Mouse (Mus musculus) limb, embryonic 11.5 days (tissue): Measurements from ENCODE around the gene Olfr1432. TPM values are rescaled to one million over a fixed set of nuclear protein-coding genes. Genes with fewer than 3 reads are reported as not detected.
"Not testable (repeated sequence)": the region's sequence is repeated elsewhere in the genome, so short reads cannot be mapped to it uniquely, and the experiment has no call there.

Experiments used
- ATAC-seq: fragments of 200-750 bp; cut with Nextera tagmentation; 2 replicates; pipeline ENCODE4 v1.8.0; 2017; ENCODE audit warnings: low read depth; ENCODE audit not compliant: insufficient number of reproducible peaks, low FRiP score, low TSS enrichment
- DNase-seq: peaks from one replicate; pipeline ENCODE4 v3.0.0-alpha.2; 2015; ENCODE audit warnings: low spot score
- H3K27ac ChIP-seq: fragments of 300-500 bp; sonication (generic); replicated peaks from 2 replicates; pipeline ENCODE4 v1.5.1; 2014; ENCODE audit warnings: low read depth, mild to moderate bottlenecking, low read length
- H3K27me3 ChIP-seq: fragments of 300-500 bp; sonication (generic); 2 replicates; pipeline ENCODE4 v1.6.1; 2014; ENCODE audit warnings: mild to moderate bottlenecking, low read length, mixed read lengths; ENCODE audit not compliant: control insufficient read depth, insufficient read depth
- H3K36me3 ChIP-seq: fragments of 300-500 bp; sonication (generic); 2 replicates; pipeline ENCODE4 v1.6.1; 2014; ENCODE audit warnings: mild to moderate bottlenecking, low read length, moderate library complexity, mixed read lengths; ENCODE audit not compliant: control insufficient read depth, insufficient read depth
- H3K4me1 ChIP-seq: fragments of 300-500 bp; sonication (generic); 2 replicates; pipeline ENCODE4 v1.6.1; 2014; ENCODE audit warnings: low read length, mixed read lengths; ENCODE audit not compliant: control insufficient read depth, insufficient read depth
- H3K4me2 ChIP-seq: fragments of 300-500 bp; sonication (generic); 2 replicates; pipeline ENCODE4 v1.6.1; 2014; ENCODE audit warnings: low read depth, mild to moderate bottlenecking, moderate library complexity; ENCODE audit not compliant: severe bottlenecking
- H3K4me3 ChIP-seq: fragments of 300-500 bp; sonication (generic); 2 replicates; pipeline ENCODE4 v1.5.1; 2014; ENCODE audit warnings: low read depth, low read length
- H3K9ac ChIP-seq: fragments of 300-500 bp; sonication (generic); 2 replicates; pipeline ENCODE4 v1.6.1; 2014; ENCODE audit warnings: mild to moderate bottlenecking, low read length
- H3K9me3 ChIP-seq: fragments of 300-500 bp; sonication (generic); 2 replicates; pipeline ENCODE4 v1.6.1; 2016; ENCODE audit warnings: low read length; ENCODE audit not compliant: control insufficient read depth
- WGBS: fragments of 180-500 bp; shearing (Covaris S2); extraction: QIAGEN DNeasy Blood & Tissue Kit; methylation state at CpG from one replicate; pipeline ENCODE4 v1.1.7; 2014; 5-methylcytosine and 5-hydroxymethylcytosine counted together
- polyA plus RNA-seq: library from polyadenylated mRNA; unstranded; fragments of >200 nt; fragmentation: Nextera tagmentation; extraction: Ambion mirVana; gene quantifications from 2 replicates; pipeline ENCODE4 v1.2.1, GENCODE M21; 2014

Olfr1432 gene
- polyA plus RNA-seq = not detected in 2 replicates

DNA sequence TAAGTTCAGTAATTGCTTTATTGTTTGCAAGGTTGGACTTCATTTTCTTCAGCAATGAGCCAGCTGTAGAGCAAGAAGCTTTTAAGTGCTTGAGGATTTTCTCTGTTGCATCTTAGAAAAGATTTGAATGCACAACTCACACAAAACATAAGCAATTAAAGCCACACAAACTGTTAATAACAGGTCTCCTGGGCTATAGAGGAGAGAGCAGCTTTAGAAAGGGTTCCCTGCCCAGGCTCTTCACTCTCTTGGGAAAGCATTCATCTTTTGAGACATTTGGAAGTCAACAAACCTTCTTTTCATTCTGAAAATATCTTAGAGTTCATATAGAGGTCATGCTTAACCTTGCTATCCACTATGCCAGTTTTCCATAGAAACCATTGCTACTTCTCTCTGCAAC is at the start of gene Olfr1432:
TSS of gene Olfr1432 (minus strand) at position 101 of the 400 bp plus-strand sequence.
- not testable (repeated sequence) for H3K9me3 ChIP-seq, H3K27ac ChIP-seq, H3K27me3 ChIP-seq, H3K9ac ChIP-seq, H3K4me1 ChIP-seq, H3K4me2 ChIP-seq, DNase-seq, ATAC-seq, H3K36me3 ChIP-seq, H3K4me3 ChIP-seq

DNA sequence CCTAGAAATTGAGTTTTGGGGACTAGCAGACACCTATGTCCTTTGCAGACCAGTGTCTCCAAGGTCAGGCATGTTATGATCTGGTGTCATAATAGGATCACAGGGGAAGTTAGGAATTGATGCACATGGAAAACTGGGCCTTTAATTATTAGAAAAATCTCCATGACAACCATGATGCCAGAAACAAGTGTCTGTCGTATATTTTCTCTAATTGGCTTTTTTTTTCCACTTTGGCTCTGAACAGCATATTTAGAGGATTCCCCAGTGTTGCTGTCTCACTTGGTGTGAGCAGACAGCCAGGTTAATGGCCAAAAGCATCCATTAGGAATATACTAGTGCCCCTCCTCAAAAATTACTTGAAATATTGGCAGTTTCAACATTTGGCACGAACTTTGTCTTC is 47.2 kb upstream of the Olfr1432 start, which contains the start of gene Olfr1434:
TSS of gene Olfr1434 (plus strand) at position 301 of the 400 bp plus-strand sequence.
- Histone ChIP-seq H3K4me2 (no peak within 1 kb of the TSS), H3K36me3 (no peaks in the 10 kb centered on the region), H3K4me3 (no peak within 1 kb of the TSS), H3K4me1 (no peaks in the 10 kb centered on the region), H3K9ac (no peak within 1 kb of the TSS), H3K27ac (no peak within 1 kb of the TSS), H3K27me3 (no peaks in the 10 kb centered on the region), H3K9me3 (no peaks in the 10 kb centered on the region)
- no peak for ATAC-seq
- 68% methylated on average over 2 of the region's 2 CpGs for WGBS
- no peak for DNase-seq

DNA sequence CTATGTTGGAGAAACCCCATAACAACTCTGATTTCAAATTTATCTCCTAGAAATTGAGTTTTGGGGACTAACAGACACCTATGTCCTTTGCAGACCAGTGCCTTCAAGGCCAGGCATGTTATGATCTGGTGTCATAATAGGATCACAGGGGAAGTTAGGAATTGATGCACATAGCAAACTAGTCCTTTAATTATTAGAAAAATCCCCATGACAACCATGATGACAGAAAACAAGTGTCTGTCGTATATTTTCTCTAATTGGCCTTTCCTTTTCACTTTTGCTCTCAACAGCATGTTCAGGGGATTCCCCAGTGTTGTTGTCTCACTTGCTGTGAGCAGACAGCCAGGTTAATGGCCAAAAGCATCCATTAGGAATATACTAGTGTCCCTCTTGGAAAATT is 28.3 kb upstream of the Olfr1432 start, which contains the start of gene Olfr235:
TSS of gene Olfr235 (plus strand) at position 301 of the 400 bp plus-strand sequence.
- no peak within 1 kb of the TSS for H3K27ac ChIP-seq
- WGBS = 64% methylated on average over 1 of the region's 1 CpGs
- no peak within 1 kb of the TSS for H3K4me3 ChIP-seq

DNA sequence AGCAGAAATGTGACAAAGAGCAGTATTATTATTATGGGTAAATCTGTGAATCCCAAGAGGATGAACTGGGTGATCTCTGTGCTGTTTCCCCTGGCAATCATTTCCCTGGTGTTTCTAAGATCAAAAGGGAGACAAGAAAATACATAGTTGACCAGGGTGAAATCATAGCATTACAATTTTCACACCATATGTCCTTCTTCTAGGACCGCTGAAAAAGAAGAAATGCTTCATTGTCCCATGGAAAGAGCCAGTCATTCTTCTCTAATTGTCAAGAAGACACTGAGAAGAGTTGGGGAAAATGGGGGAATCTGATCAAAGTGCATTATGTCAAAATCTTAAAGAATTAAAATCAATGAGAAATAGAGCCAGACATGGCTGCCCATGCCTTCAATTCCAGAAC is 9.2 kb upstream of the Olfr1432 start, which contains the start of gene Olfr262:
TSS of gene Olfr262 (minus strand) at position 101 of the 400 bp plus-strand sequence.
- Histone ChIP-seq H3K9ac (no peak within 1 kb of the TSS), H3K36me3 (no peaks in the 10 kb centered on the region), H3K4me3 (no peak within 1 kb of the TSS), H3K27ac (no peak within 1 kb of the TSS), H3K4me2 (no peak within 1 kb of the TSS), H3K27me3 (no peaks in the 10 kb centered on the region), H3K9me3 (no peaks in the 10 kb centered on the region), H3K4me1 (no peaks in the 10 kb centered on the region)
- no peak for DNase-seq
- ATAC-seq = no peak
- WGBS = 83% methylated on average over 1 of the region's 1 CpGs

More for the DNA sequence above, 28.3 kb upstream of the Olfr1432 start, which contains the start of gene Olfr235:
- Histone ChIP-seq H3K36me3 (no peaks in the 10 kb centered on the region), H3K9me3 (no peaks in the 10 kb centered on the region), H3K9ac (no peak within 1 kb of the TSS), H3K4me1 (no peaks in the 10 kb centered on the region), H3K4me2 (no peak within 1 kb of the TSS), H3K27me3 (no peaks in the 10 kb centered on the region)
- ATAC-seq = no peak
- no peak for DNase-seq

DNA sequence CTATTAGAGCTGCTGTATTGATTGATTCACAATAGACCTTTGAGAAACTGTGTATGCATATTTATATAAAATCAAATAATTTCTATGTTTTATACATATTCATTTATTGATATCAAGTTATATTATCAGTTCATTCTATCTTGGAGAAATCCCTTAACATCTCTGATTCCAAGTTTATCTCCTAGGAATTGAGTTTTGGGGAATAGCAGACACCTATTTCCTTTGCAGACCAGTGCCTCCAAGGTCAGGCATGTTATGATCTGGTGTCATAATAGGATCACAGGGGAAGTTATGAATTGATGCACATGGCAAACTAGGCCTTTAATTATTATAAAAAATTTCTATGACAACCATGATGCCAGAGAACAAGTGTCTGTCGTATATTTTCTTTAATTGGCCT is 32.1 kb downstream of the Olfr1432 start, which contains the start of gene Olfr1431:
TSS of gene Olfr1431 (plus strand) at position 301 of the 400 bp plus-strand sequence.
- no peak within 1 kb of the TSS for H3K9ac ChIP-seq

DNA sequence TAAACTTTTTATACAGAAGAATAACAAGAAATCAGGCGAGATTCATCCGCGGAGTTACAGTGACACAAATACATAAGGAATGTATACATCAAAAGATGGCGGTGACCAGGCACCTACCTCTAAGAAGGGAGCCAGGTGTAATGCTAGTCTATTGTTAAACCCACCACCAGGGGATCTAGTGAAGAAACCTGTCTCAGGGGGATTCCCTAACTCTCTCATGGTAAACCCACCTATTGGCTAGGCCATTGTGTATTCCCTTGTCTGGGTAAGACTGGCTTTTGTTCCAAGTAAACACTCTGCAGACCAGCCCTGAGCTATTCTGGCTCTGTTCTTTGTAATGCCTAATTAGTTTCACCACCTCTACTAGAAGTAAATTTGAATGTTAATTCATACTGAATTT is 33.3 kb downstream of the Olfr1432 start:
- WGBS = 88% methylated on average over 4 of the region's 4 CpGs
- not testable (repeated sequence) for H3K9me3 ChIP-seq, H3K27me3 ChIP-seq, DNase-seq, H3K27ac ChIP-seq, H3K4me1 ChIP-seq, H3K4me2 ChIP-seq, H3K36me3 ChIP-seq, H3K4me3 ChIP-seq, H3K9ac ChIP-seq, ATAC-seq

More for the DNA sequence above, 32.1 kb downstream of the Olfr1432 start, which contains the start of gene Olfr1431:
- Histone ChIP-seq H3K4me3 (no peak within 1 kb of the TSS), H3K4me2 (no peak within 1 kb of the TSS), H3K9me3 (no peaks in the 10 kb centered on the region), H3K27ac (no peak within 1 kb of the TSS), H3K27me3 (no peaks in the 10 kb centered on the region), H3K36me3 (no peaks in the 10 kb centered on the region), H3K4me1 (no peaks in the 10 kb centered on the region)
- no peak for DNase-seq
- ATAC-seq = no peak
- 75% methylated on average over 1 of the region's 1 CpGs for WGBS

Other genes with a start within 250 kb of the Olfr1432 start
- gene Olfr1423, start 191.3 kb downstream of the Olfr1432 start, polyA plus RNA-seq = not detected in 2 replicates
- gene Olfr1424, start 169.9 kb downstream of the Olfr1432 start, polyA plus RNA-seq = not detected in 2 replicates
- gene Olfr1425, start 154.9 kb downstream of the Olfr1432 start, polyA plus RNA-seq = not detected in 2 replicates
- not detected in 2 replicates for gene Olfr1426, start 140.6 kb downstream of the Olfr1432 start, polyA plus RNA-seq
- not detected in 2 replicates for gene Olfr1427, start 129.3 kb downstream of the Olfr1432 start, polyA plus RNA-seq
- not detected in 2 replicates for gene Olfr1428, start 116.7 kb downstream of the Olfr1432 start, polyA plus RNA-seq
- not detected in 2 replicates for gene Olfr76, start 109.4 kb downstream of the Olfr1432 start, polyA plus RNA-seq
- not detected in 2 replicates for gene Olfr1555-ps1, start 62.5 kb downstream of the Olfr1432 start, polyA plus RNA-seq
- gene Olfr1431, start 32.0 kb downstream of the Olfr1432 start, polyA plus RNA-seq = not detected in 2 replicates
- not detected in 2 replicates for gene Olfr262, start 9.1 kb upstream of the Olfr1432 start, polyA plus RNA-seq
- gene Olfr235, start 28.4 kb upstream of the Olfr1432 start, polyA plus RNA-seq = not detected in 2 replicates
- gene Olfr1434, start 47.3 kb upstream of the Olfr1432 start, polyA plus RNA-seq = not detected in 2 replicates
- gene Olfr1436, start 66.5 kb upstream of the Olfr1432 start, polyA plus RNA-seq = not detected in 2 replicates
- gene Olfr1437, start 92.5 kb upstream of the Olfr1432 start, polyA plus RNA-seq = not detected in 2 replicates
- not detected in 2 replicates for gene Olfr1438-ps1, start 103.3 kb upstream of the Olfr1432 start, polyA plus RNA-seq
- not detected in 2 replicates for gene Olfr1440, start 154.7 kb upstream of the Olfr1432 start, polyA plus RNA-seq
- gene Olfr1441, start 184.8 kb upstream of the Olfr1432 start, polyA plus RNA-seq = not detected in 2 replicates
- not detected in 2 replicates for gene Pfpl, start 195.3 kb upstream of the Olfr1432 start, polyA plus RNA-seq
- gene Mpeg1, start 228.2 kb upstream of the Olfr1432 start, polyA plus RNA-seq = 0.10 and 0.17 TPM in 2 replicates